Mouse (Mus musculus) liver, postnatal 0 days (tissue): ENCODE data around the gene Henmt1.

Experiments used
- CTCF ChIP-seq: sonication (generic); IDR thresholded peaks from 2 replicates; pipeline ENCODE4 v1.5.1; 2016; ENCODE audit warnings: antibody characterized with exemption, low read depth
- EP300 ChIP-seq: IDR thresholded peaks from 2 replicates; pipeline ENCODE4 v1.6.1; 2016; ENCODE audit warnings: antibody characterized with exemption, low read depth, mild to moderate bottlenecking

DNA sequence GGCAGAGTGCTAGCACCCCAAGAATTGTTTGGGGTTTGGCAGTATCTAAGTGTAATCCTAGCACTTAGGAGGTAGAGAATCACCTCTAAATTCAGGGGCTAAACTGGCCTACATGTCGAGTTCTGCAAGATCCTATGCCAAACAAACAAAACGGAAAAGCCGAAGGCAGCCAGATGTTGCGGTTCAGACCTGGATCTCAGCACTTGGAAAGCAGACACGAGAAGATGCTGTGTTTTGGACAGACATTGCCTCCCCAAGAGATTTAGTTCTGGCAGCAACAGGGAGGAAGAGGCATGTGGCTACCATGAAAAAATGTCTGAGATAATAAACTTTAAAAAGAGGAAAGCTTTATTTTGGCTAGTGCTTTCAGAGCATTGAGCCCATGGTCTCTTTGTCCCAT is 39.0 kb upstream of the Henmt1 start:
- no peak for TF ChIP-seq EP300
- TF ChIP-seq CTCF: no peak
